ENCODE assay signal across 13 mouse cellular contexts in genomic region chr7:99953442-99954098, GRCm38 (mm10). TPM values are rescaled to one million over a fixed set of nuclear protein-coding genes. Genes with fewer than 3 reads are reported as not detected.
DNase-seq lines count a peak whose midpoint lies in the region; ATAC-seq lines count a peak whose summit lies in the region.
"Had no signal": no experiment of that assay in that cellular context is flagged by ENCODE, and none has a peak within 500 bp of the region (broad histone marks: within the 10 kb centered on the region; RNA-seq: fewer than 3 reads in every experiment).

No protein-coding gene starts in this region.

- no peak overlapping the region for H3K4me2 ChIP-seq in liver, embryonic 12.5 days
- H3K4me2 ChIP-seq: liver, embryonic 13.5 days had no signal

- H3K36me3 ChIP-seq in liver, embryonic 12.5 days, result peaks cover 25% of the 10 kb centered on the region

- peaks cover 6% of the 10 kb centered on the region; the same call in 1 of the 2 replicates for H3K4me1 ChIP-seq in liver, embryonic 12.5 days
- H3K4me1 ChIP-seq: liver, embryonic 13.5 days had no signal

- no peak overlapping the region for H3K9ac ChIP-seq in liver, embryonic 12.5 days
- H3K9ac ChIP-seq: liver, embryonic 13.5 days had no signal

- 76% methylated on average over 6 of the region's 6 CpGs for WGBS in liver, embryonic 12.5 days (ENCODE audit: insufficient replicate concordance)

- peak; percentile 59 for DNase-seq in layer of hippocampus, adult 11-12 months (ENCODE audit: low spot score)
- DNase-seq in layer of hippocampus, postnatal 25 days (ENCODE audit: extremely low spot score in 1 of 2, low spot score in 1 of 2), result no peak
- DNase-seq in brain, adult 2 months (ENCODE audit: low read depth, low spot score), result peak; percentile 94
- peak; percentile 66 to 82 for DNase-seq in left cerebral cortex, adult 18-20 months (ENCODE audit: low spot score in 2 of 2)
- peak; percentile 75 to 84 for DNase-seq in right cerebral cortex, postnatal 10 days (ENCODE audit: low spot score in 2 of 2)
- no peak for DNase-seq in cerebellum, postnatal 14 days
- DNase-seq: heart, postnatal 4 days; kidney, adult 9 months; liver, embryonic 13.5 days; spleen, adult 18-20 months had no signal

- no peaks in the 10 kb centered on the region for H3K27me3 ChIP-seq in liver, embryonic 12.5 days (replicated peaks)
- H3K27me3 ChIP-seq: liver, embryonic 13.5 days had no signal

- H3K4me3 ChIP-seq in liver, embryonic 12.5 days, result no peak overlapping the region
- H3K4me3 ChIP-seq: liver, embryonic 13.5 days had no signal

- no peaks in the 10 kb centered on the region for H3K9me3 ChIP-seq in liver, embryonic 12.5 days (replicated peaks)
- H3K9me3 ChIP-seq: liver, embryonic 13.5 days had no signal

- no peak overlapping the region for H3K27ac ChIP-seq in liver, embryonic 12.5 days
- H3K27ac ChIP-seq: liver, embryonic 13.5 days had no signal

- ATAC-seq in monocyte, adult 5-6 weeks (replicated peaks; ENCODE audit: insufficient number of reproducible peaks, low FRiP score, low TSS enrichment, poor library complexity, severe bottlenecking), result no peak
- no peak for ATAC-seq in liver, embryonic 12.5 days

RNA-seq across cellular contexts. Expression of gene Rnf169, which starts 26.7 kb away (rescaled TPM):
- total RNA-seq in layer of hippocampus, postnatal 25 days (2021), result 10 to 100 TPM; 24.0 to 25.5 TPM
- 10 to 100 TPM; 45.6 to 47.4 TPM for total RNA-seq in left cerebral cortex, adult 18-20 months (2021)
- total RNA-seq in monocyte, adult 5-6 weeks (2017), result 19.5 to 62.6 TPM (median 41.4 TPM) in 3 replicates
- polyA plus RNA-seq in liver, embryonic 12.5 days (2016; fragmentation: Nextera tagmentation; extraction: Ambion mirVana), result 2.1 and 2.3 TPM in 2 replicates

RNA-seq across cellular contexts. Expression of gene Chrdl2, which starts 52.4 kb away (rescaled TPM):
- total RNA-seq in layer of hippocampus, postnatal 25 days (2021), result under 1 TPM; 0.15 to 0.38 TPM
- total RNA-seq in left cerebral cortex, adult 18-20 months (2021), result under 1 TPM in 1 of 2 experiments, not detected in 1; 0.37 TPM
- not detected in 3 replicates for total RNA-seq in monocyte, adult 5-6 weeks (2017)
- 0.11 and 0.30 TPM in 2 replicates for polyA plus RNA-seq in liver, embryonic 12.5 days (2016; fragmentation: Nextera tagmentation; extraction: Ambion mirVana)
- total RNA-seq: granulocyte monocyte progenitor cell, adult 5-6 weeks; heart, postnatal 4 days had no signal
- polyA plus RNA-seq: liver, embryonic 13.5 days had no signal

Comparison
In these comparisons a context has a peak if more than half of its experiments do, and no peak if none do; other contexts are left out.
1. DNase-seq: peak in layer of hippocampus, adult 11-12 months (single experiment), brain, adult 2 months (single experiment), left cerebral cortex, adult 18-20 months (2 of 2) and right cerebral cortex, postnatal 10 days (2 of 2); none in layer of hippocampus, postnatal 25 days (0 of 2) and cerebellum, postnatal 14 days (0 of 2).